ENCODE assay signal across 7 mouse cellular contexts in the genomic region with DNA sequence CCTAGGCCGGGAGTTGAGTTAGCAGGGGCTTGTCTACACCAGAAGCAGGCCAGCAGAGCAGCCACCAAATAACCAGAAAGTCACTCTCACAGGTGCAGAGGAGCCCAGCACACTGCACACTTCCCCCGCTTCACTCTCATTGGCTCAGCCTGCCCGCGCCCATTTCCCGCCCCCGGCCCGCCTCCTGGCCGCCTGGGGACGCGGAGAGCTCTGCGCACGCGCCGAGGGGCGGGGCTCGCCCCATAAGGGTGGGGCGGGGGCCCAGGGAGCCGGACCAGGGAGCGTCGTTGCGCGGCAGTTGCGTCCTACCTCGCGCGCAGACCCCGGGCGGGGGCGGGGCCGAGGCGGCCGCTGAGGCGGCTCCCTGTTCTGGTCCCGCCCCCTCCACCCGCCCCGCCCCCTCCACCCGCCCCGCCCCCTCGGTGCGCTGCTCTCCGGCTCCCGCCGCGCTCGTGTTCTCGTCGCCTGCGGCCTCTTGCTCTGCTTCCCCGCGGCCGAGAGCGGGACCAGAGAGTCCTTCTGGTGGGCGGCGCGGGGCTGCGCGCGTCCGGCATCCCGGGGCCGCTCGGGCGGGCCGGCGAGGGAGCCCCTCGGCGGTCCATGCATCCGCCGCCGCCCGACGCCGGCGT. TPM values are rescaled to one million over a fixed set of nuclear protein-coding genes. Genes with fewer than 3 reads are reported as not detected.
DNase-seq lines count a peak whose midpoint lies in the region; ATAC-seq and TF ChIP-seq lines count a peak whose summit lies in the region.

A gene (plus strand): TSS at position 264 of the 629 bp plus-strand sequence.

- ATAC-seq in erythroblast, adult 5-6 weeks (replicated peaks; ENCODE audit: low FRiP score, poor library complexity, severe bottlenecking) = peak; percentile 52; the same call in 1 of the 2 replicates
- ATAC-seq in kidney, embryonic 14.5 days (ENCODE audit: low FRiP score, low TSS enrichment) = peak; percentile 98
- peak; percentile 99 for ATAC-seq in limb, embryonic 14.5 days (ENCODE audit: low FRiP score, low read depth)
- ATAC-seq in midbrain, postnatal 0 days (ENCODE audit: low FRiP score) = peak; percentile 93

- peaks cover 8% of the 10 kb centered on the region for H3K4me1 ChIP-seq in heart, embryonic 10.5 days
- 0 out of 2 replicates have a peak, but pooled peaks cover 4% of the 10 kb centered on the region for H3K4me1 ChIP-seq in kidney, embryonic 14.5 days (ENCODE audit: control insufficient read depth, insufficient read depth, low read length)
- H3K4me1 ChIP-seq in limb, embryonic 14.5 days (ENCODE audit: control insufficient read depth, insufficient read depth, low read length) = peaks cover 4% of the 10 kb centered on the region; the same call in 1 of the 2 replicates
- no peaks in the 10 kb centered on the region for H3K4me1 ChIP-seq in midbrain, postnatal 0 days (ENCODE audit: insufficient read depth, low read length)

- H3K27ac ChIP-seq in heart, embryonic 10.5 days = peak within 1 kb of the TSS; percentile 76
- H3K27ac ChIP-seq in kidney, embryonic 14.5 days (ENCODE audit: low read depth, low read length) = no peak within 1 kb of the TSS
- no peak within 1 kb of the TSS for H3K27ac ChIP-seq in limb, embryonic 14.5 days (replicated peaks; ENCODE audit: low read depth, low read length)
- H3K27ac ChIP-seq in midbrain, postnatal 0 days (ENCODE audit: low read depth, low read length) = peak within 1 kb of the TSS; percentile 68

- H3K9ac ChIP-seq in kidney, embryonic 14.5 days (ENCODE audit: low read depth, low read length) = peak within 1 kb of the TSS; percentile 52
- H3K9ac ChIP-seq in limb, embryonic 14.5 days (ENCODE audit: low read depth, low read length, severe bottlenecking) = peak within 1 kb of the TSS; percentile 68
- H3K9ac ChIP-seq in midbrain, postnatal 0 days (replicated peaks; ENCODE audit: low read length, poor library complexity, severe bottlenecking) = peak within 1 kb of the TSS; percentile 81

- H3K27me3 ChIP-seq in heart, embryonic 10.5 days (ENCODE audit: insufficient read depth, poor library complexity, severe bottlenecking) = peaks cover 23% of the 10 kb centered on the region
- H3K27me3 ChIP-seq in kidney, embryonic 14.5 days (ENCODE audit: control insufficient read depth, insufficient read depth, low read length) = peaks cover 9% of the 10 kb centered on the region
- peaks cover 11% of the 10 kb centered on the region; the same call in 1 of the 2 replicates for H3K27me3 ChIP-seq in limb, embryonic 14.5 days (ENCODE audit: control insufficient read depth, insufficient read depth, low read length)
- no peaks in the 10 kb centered on the region for H3K27me3 ChIP-seq in midbrain, postnatal 0 days (ENCODE audit: insufficient read depth, low read length)

- no peak for TF ChIP-seq POLR2A in limb, embryonic 14.5 days (IDR thresholded peaks at IDR 0.05; ENCODE audit: borderline replicate concordance, extremely low read depth, insufficient read depth, insufficient read length)

- WGBS in heart, embryonic 10.5 days = under 1% methylated on average over 74 of the region's 74 CpGs
- WGBS in kidney, embryonic 14.5 days = under 1% methylated on average over 48 of the region's 74 CpGs
- 0% methylated on average over 17 of the region's 74 CpGs for WGBS in limb, embryonic 14.5 days
- WGBS in midbrain, postnatal 0 days = 0% methylated on average over 22 of the region's 74 CpGs

- peak within 1 kb of the TSS; percentile 79 for H3K4me2 ChIP-seq in kidney, embryonic 14.5 days (replicated peaks; ENCODE audit: low read depth, low read length)
- H3K4me2 ChIP-seq in limb, embryonic 14.5 days (replicated peaks; ENCODE audit: low read depth, low read length, severe bottlenecking) = peak within 1 kb of the TSS; percentile 99
- peak within 1 kb of the TSS; percentile 89 for H3K4me2 ChIP-seq in midbrain, postnatal 0 days (ENCODE audit: low read depth, low read length, poor library complexity, severe bottlenecking)

- peak; percentile 98 for DNase-seq in brain, adult 2 months (ENCODE audit: low read depth, low spot score)
- peak; percentile 96 for DNase-seq in heart, embryonic 10.5 days (ENCODE audit: low spot score)
- DNase-seq in limb, embryonic 14.5 days (ENCODE audit: low spot score) = peak; percentile 92
- DNase-seq in midbrain, postnatal 0 days (ENCODE audit: low spot score) = peak; percentile 96
- peak; percentile 47 to 83 for DNase-seq in spleen, postnatal 10 days (ENCODE audit: low spot score in 2 of 2)

- peak within 1 kb of the TSS; percentile 74 for H3K4me3 ChIP-seq in heart, embryonic 10.5 days
- H3K4me3 ChIP-seq in kidney, embryonic 14.5 days (ENCODE audit: low read length) = peak within 1 kb of the TSS; percentile 52
- peak within 1 kb of the TSS; percentile 72 for H3K4me3 ChIP-seq in limb, embryonic 14.5 days (replicated peaks; ENCODE audit: low read length)
- H3K4me3 ChIP-seq in midbrain, postnatal 0 days (ENCODE audit: low read depth, low read length) = peak within 1 kb of the TSS; percentile 81

- TF ChIP-seq CTCF in midbrain, postnatal 0 days (IDR thresholded peaks at IDR 0.05) = no peak

- no peaks in the 10 kb centered on the region for H3K9me3 ChIP-seq in heart, embryonic 10.5 days
- H3K9me3 ChIP-seq in kidney, embryonic 14.5 days (ENCODE audit: control insufficient read depth, low read length) = no peaks in the 10 kb centered on the region
- H3K9me3 ChIP-seq in limb, embryonic 14.5 days (ENCODE audit: control insufficient read depth, low read length) = no peaks in the 10 kb centered on the region
- no peaks in the 10 kb centered on the region for H3K9me3 ChIP-seq in midbrain, postnatal 0 days (ENCODE audit: low read length)

- no peaks in the 10 kb centered on the region for H3K36me3 ChIP-seq in heart, embryonic 10.5 days
- H3K36me3 ChIP-seq in kidney, embryonic 14.5 days (ENCODE audit: control insufficient read depth, insufficient read depth, low read length) = no peaks in the 10 kb centered on the region
- H3K36me3 ChIP-seq in limb, embryonic 14.5 days (ENCODE audit: control insufficient read depth, insufficient read depth, low read length) = no peaks in the 10 kb centered on the region
- no peaks in the 10 kb centered on the region for H3K36me3 ChIP-seq in midbrain, postnatal 0 days (ENCODE audit: insufficient read depth, low read length)

RNA-seq across cellular contexts. Expression of the gene that starts here (rescaled TPM):
- not detected in 2 replicates for total RNA-seq in erythroblast, adult 5-6 weeks (2015; ENCODE audit: low replicate concordance)
- total RNA-seq in erythroblast, adult 5-6 weeks (2017; ENCODE audit: low replicate concordance) = 0.42 TPM in 1 of 2 replicates, not detected in the other
- 0.17 and 1.6 TPM in 2 replicates for polyA plus RNA-seq in heart, embryonic 10.5 days (2016; fragmentation: Nextera tagmentation; extraction: Ambion mirVana)
- 1.2 and 2.0 TPM in 2 replicates for polyA plus RNA-seq in kidney, embryonic 14.5 days (2014; fragmentation: Nextera tagmentation; extraction: Ambion mirVana)
- 1.4 and 1.9 TPM in 2 replicates for polyA plus RNA-seq in limb, embryonic 14.5 days (2012; rRNA removed)
- polyA plus RNA-seq in limb, embryonic 14.5 days (2014; fragmentation: Nextera tagmentation; extraction: Ambion mirVana) = 0.62 and 1.2 TPM in 2 replicates
- 8.4 and 12.6 TPM in 2 replicates for total RNA-seq in midbrain, postnatal 0 days (2014; rRNA removed)
- 3.2 and 3.3 TPM in 2 replicates for polyA plus RNA-seq in midbrain, postnatal 0 days (2015; fragmentation: Nextera tagmentation; extraction: Ambion mirVana)

Comparison
In these comparisons a context has a peak if more than half of its experiments do, and no peak if none do; other contexts are left out.
1. Peak in ATAC-seq in erythroblast, adult 5-6 weeks; RNA of the gene not detected or under 1 TPM.
2. H3K27ac ChIP-seq: peak in heart, embryonic 10.5 days (single experiment) and midbrain, postnatal 0 days (single experiment); none in kidney, embryonic 14.5 days (single experiment) and limb, embryonic 14.5 days (single experiment).
3. Peak in every context shown above with its lines, with median percentiles within 50 percentile points of each other: DNase-seq, ATAC-seq, H3K4me3 ChIP-seq, H3K4me2 ChIP-seq and H3K9ac ChIP-seq.